Mouse (Mus musculus): ENCODE measurements around the gene Gm44596. TPM values are rescaled to one million over a fixed set of nuclear protein-coding genes. Genes with fewer than 3 reads are reported as not detected.

Gene Gm44596
- polyA plus RNA-seq (2015; fragmentation: Nextera tagmentation; extraction: Ambion mirVana) = not detected in 2 replicates

GRCm38 (mm10) chr6:128375192-128375591 is at the start of gene Gm44596, which contains the start of gene Tex52:
TSS of gene Gm44596 (plus strand) at chr6:128375503.
TSS of gene Tex52 (plus strand) at chr6:128375456.
- Histone ChIP-seq H3K36me3 (replicated peaks) (peaks cover 54% of the 10 kb centered on the region), H3K27ac (replicated peaks) (no peak within 1 kb of the TSS)

GRCm38 (mm10) chr6:128334397-128335124 is 40.7 kb upstream of the Gm44596 start:
- H3K27ac ChIP-seq (replicated peaks) = no peak overlapping the region
- no peak overlapping the region for H3K4me2 ChIP-seq
- H3K27me3 ChIP-seq = no peaks in the 10 kb centered on the region
- H3K4me1 ChIP-seq (replicated peaks) = peaks cover 21% of the 10 kb centered on the region
- no peaks in the 10 kb centered on the region for H3K36me3 ChIP-seq (replicated peaks)
- ATAC-seq (ENCODE audit: insufficient read depth) = no peak
- no peaks in the 10 kb centered on the region for H3K9me3 ChIP-seq (replicated peaks)
- H3K4me3 ChIP-seq (replicated peaks) = no peak overlapping the region
- WGBS (ENCODE audit: insufficient replicate concordance) = 18% methylated on average over 12 of the region's 12 CpGs
- H3K9ac ChIP-seq = no peak overlapping the region

More at GRCm38 (mm10) chr6:128375192-128375591, at the start of gene Gm44596, which contains the start of gene Tex52:
- Histone ChIP-seq H3K4me3 (replicated peaks) (no peak within 1 kb of the TSS), H3K4me1 (replicated peaks) (no peaks in the 10 kb centered on the region), H3K9ac (no peak within 1 kb of the TSS), H3K4me2 (no peak within 1 kb of the TSS), H3K9me3 (replicated peaks) (no peaks in the 10 kb centered on the region), H3K27me3 (no peaks in the 10 kb centered on the region)
- ATAC-seq (ENCODE audit: insufficient read depth) = no peak
- 62% methylated on average over 6 of the region's 6 CpGs for WGBS (ENCODE audit: insufficient replicate concordance)

- no peaks in the 10 kb centered on the region for H3K36me3 ChIP-seq (replicated peaks)
- no peak for ATAC-seq (ENCODE audit: insufficient read depth)
- H3K27me3 ChIP-seq = no peaks in the 10 kb centered on the region
- H3K4me3 ChIP-seq (replicated peaks) = no peak overlapping the region
- WGBS (ENCODE audit: insufficient replicate concordance) = 64% methylated on average over 7 of the region's 7 CpGs
- no peak overlapping the region for H3K9ac ChIP-seq
- H3K9me3 ChIP-seq (replicated peaks) = no peaks in the 10 kb centered on the region
- H3K4me2 ChIP-seq = no peak overlapping the region
- no peak overlapping the region for H3K27ac ChIP-seq (replicated peaks)
- H3K4me1 ChIP-seq (replicated peaks) = peaks cover 21% of the 10 kb centered on the region
These were observed 37.8 kb upstream of the Gm44596 start for GRCm38 (mm10) chr6:128337467-128337866.

GRCm38 (mm10) chr6:128338876-128339275 is 36.4 kb upstream of the Gm44596 start:
- H3K27ac ChIP-seq (replicated peaks) = no peak overlapping the region
- H3K9me3 ChIP-seq (replicated peaks) = no peaks in the 10 kb centered on the region
- no peaks in the 10 kb centered on the region for H3K36me3 ChIP-seq (replicated peaks)
- H3K27me3 ChIP-seq = no peaks in the 10 kb centered on the region
- H3K4me1 ChIP-seq (replicated peaks) = peaks cover 12% of the 10 kb centered on the region
- no peak overlapping the region for H3K9ac ChIP-seq
- no peak overlapping the region for H3K4me2 ChIP-seq
- 46% methylated on average over 5 of the region's 5 CpGs for WGBS (ENCODE audit: insufficient replicate concordance)
- no peak overlapping the region for H3K4me3 ChIP-seq (replicated peaks)
- ATAC-seq (ENCODE audit: insufficient read depth) = no peak

GRCm38 (mm10) chr6:128341956-128342723 is 33.2 kb upstream of the Gm44596 start:
- Histone ChIP-seq H3K4me3 (replicated peaks) (no peak overlapping the region), H3K27me3 (no peaks in the 10 kb centered on the region), H3K27ac (replicated peaks) (no peak overlapping the region), H3K9me3 (replicated peaks) (no peaks in the 10 kb centered on the region), H3K36me3 (replicated peaks) (no peaks in the 10 kb centered on the region), H3K9ac (no peak overlapping the region), H3K4me2 (no peak overlapping the region), H3K4me1 (replicated peaks) (0 out of 2 replicates have a peak, but pooled peaks cover 2% of the 10 kb centered on the region)
- whole genome bisulfite sequencing (ENCODE audit: insufficient replicate concordance) = 78% methylated on average over 11 of the region's 11 CpGs
- ATAC-seq (ENCODE audit: insufficient read depth) = no peak

- no peaks in the 10 kb centered on the region for H3K9me3 ChIP-seq (replicated peaks)
- 16% methylated on average over 10 of the region's 10 CpGs for WGBS (ENCODE audit: insufficient replicate concordance)
These were observed 29.7 kb upstream of the Gm44596 start for GRCm38 (mm10) chr6:128345623-128346022.

GRCm38 (mm10) chr6:128346782-128347181 is 28.5 kb upstream of the Gm44596 start:
- Histone ChIP-seq H3K27me3 (no peaks in the 10 kb centered on the region), H3K4me1 (replicated peaks) (0 out of 2 replicates have a peak, but pooled peaks cover 4% of the 10 kb centered on the region), H3K4me3 (replicated peaks) (no peak overlapping the region), H3K27ac (replicated peaks) (no peak overlapping the region), H3K4me2 (no peak overlapping the region), H3K36me3 (replicated peaks) (no peaks in the 10 kb centered on the region), H3K9me3 (replicated peaks) (no peaks in the 10 kb centered on the region), H3K9ac (no peak overlapping the region)
- no peak for ATAC-seq (ENCODE audit: insufficient read depth)
- WGBS (ENCODE audit: insufficient replicate concordance) = 64% methylated on average over 6 of the region's 6 CpGs

More at GRCm38 (mm10) chr6:128345623-128346022, 29.7 kb upstream of the Gm44596 start:
- ATAC-seq (ENCODE audit: insufficient read depth) = no peak
- H3K9ac ChIP-seq = no peak overlapping the region
- no peak overlapping the region for H3K4me2 ChIP-seq
- H3K4me3 ChIP-seq (replicated peaks) = no peak overlapping the region
- H3K4me1 ChIP-seq (replicated peaks) = 0 out of 2 replicates have a peak, but pooled peaks cover 4% of the 10 kb centered on the region
- no peaks in the 10 kb centered on the region for H3K27me3 ChIP-seq
- no peaks in the 10 kb centered on the region for H3K36me3 ChIP-seq (replicated peaks)
- no peak overlapping the region for H3K27ac ChIP-seq (replicated peaks)

- H3K4me3 ChIP-seq (replicated peaks) = no peak overlapping the region
- H3K36me3 ChIP-seq (replicated peaks) = no peaks in the 10 kb centered on the region
- H3K9ac ChIP-seq = no peak overlapping the region
- peaks cover 12% of the 10 kb centered on the region for H3K27me3 ChIP-seq
- H3K27ac ChIP-seq (replicated peaks) = no peak overlapping the region
- no peaks in the 10 kb centered on the region for H3K9me3 ChIP-seq (replicated peaks)
- no peak for ATAC-seq (ENCODE audit: insufficient read depth)
- H3K4me1 ChIP-seq (replicated peaks) = peaks cover 11% of the 10 kb centered on the region; the same call in 1 of the 2 replicates
- 43% methylated on average over 7 of the region's 7 CpGs for whole genome bisulfite sequencing (ENCODE audit: insufficient replicate concordance)
- no peak overlapping the region for H3K4me2 ChIP-seq
These were observed 25.6 kb upstream of the Gm44596 start for GRCm38 (mm10) chr6:128349711-128350110.

GRCm38 (mm10) chr6:128354140-128354539 is 21.2 kb upstream of the Gm44596 start:
- Histone ChIP-seq H3K9ac (no peak overlapping the region), H3K9me3 (replicated peaks) (no peaks in the 10 kb centered on the region), H3K36me3 (replicated peaks) (peaks cover 29% of the 10 kb centered on the region), H3K4me3 (replicated peaks) (no peak overlapping the region), H3K4me1 (replicated peaks) (peaks cover 25% of the 10 kb centered on the region), H3K4me2 (no peak overlapping the region), H3K27me3 (peaks cover 21% of the 10 kb centered on the region), H3K27ac (replicated peaks) (no peak overlapping the region)
- ATAC-seq (ENCODE audit: insufficient read depth) = no peak
- 43% methylated on average over 3 of the region's 3 CpGs for WGBS (ENCODE audit: insufficient replicate concordance)

GRCm38 (mm10) chr6:128355201-128355681 is 20.1 kb upstream of the Gm44596 start:
- H3K9ac ChIP-seq = peak overlapping the region; percentile 58
- H3K27ac ChIP-seq (replicated peaks) = 0 out of 2 replicates have a peak overlapping the region, but pooled peaks have one; percentile 24
- peak overlapping the region; percentile 68 for H3K4me3 ChIP-seq (replicated peaks)
- peaks cover 21% of the 10 kb centered on the region for H3K27me3 ChIP-seq
- H3K9me3 ChIP-seq (replicated peaks) = no peaks in the 10 kb centered on the region
- peaks cover 36% of the 10 kb centered on the region for H3K36me3 ChIP-seq (replicated peaks)
- H3K4me2 ChIP-seq = peak overlapping the region; percentile 92
- peak; percentile 37 for ATAC-seq (ENCODE audit: insufficient read depth)
- peaks cover 34% of the 10 kb centered on the region for H3K4me1 ChIP-seq (replicated peaks)
- under 1% methylated on average over 28 of the region's 28 CpGs for WGBS (ENCODE audit: insufficient replicate concordance)
